ENCODE assay signal across 21 mouse cellular contexts in genomic region chr15:86295722-86296288, GRCm38 (mm10).
A peak's percentile ranks its signal among the peaks of the same experiment; 100 is the strongest.
DNase-seq lines count a peak whose midpoint lies in the region; ATAC-seq and TF ChIP-seq lines count a peak whose summit lies in the region.
"Had no signal": no experiment of that assay in that cellular context is flagged by ENCODE, and none has a peak within 500 bp of the region (broad histone marks: within the 10 kb centered on the region; RNA-seq: fewer than 3 reads in every experiment).

No protein-coding gene starts in this region.

- DNase-seq in forebrain, embryonic 10.5 days (ENCODE audit: extremely low spot score, low spot score), result no peak
- DNase-seq in midbrain, embryonic 10.5 days (ENCODE audit: low spot score), result no peak
- DNase-seq in brain, embryonic 14.5 days (ENCODE audit: low read depth), result peak; percentile 83
- DNase-seq in forebrain, postnatal 0 days, result no peak
- no peak for DNase-seq in lung, postnatal 0 days (ENCODE audit: low spot score)
- DNase-seq: adrenal gland, postnatal 14 days; cerebellum, adult 18-20 months; cerebellum, adult 9-11 months; cerebellum, postnatal 36 days; gastrocnemius, postnatal 10 days; heart, adult 2 months had no signal

- peak; percentile 76 for ATAC-seq in forebrain, embryonic 15.5 days (replicated peaks)
- no peak for ATAC-seq in midbrain, embryonic 13.5 days
- ATAC-seq in forebrain, postnatal 0 days, result peak; percentile 65; the same call in 1 of the 2 replicates
- ATAC-seq in lung, postnatal 0 days, result no peak
- ATAC-seq: activated CD4-positive, CD25-positive, alpha-beta regulatory T cell, adult 4 months; intestine, embryonic 16.5 days; Patski had no signal

- no peak overlapping the region for H3K4me3 ChIP-seq in forebrain, embryonic 15.5 days
- H3K4me3 ChIP-seq in forebrain, embryonic 10.5 days, result no peak overlapping the region
- no peak overlapping the region for H3K4me3 ChIP-seq in midbrain, embryonic 13.5 days (replicated peaks)
- no peak overlapping the region for H3K4me3 ChIP-seq in midbrain, embryonic 10.5 days
- no peak overlapping the region for H3K4me3 ChIP-seq in forebrain, postnatal 0 days (ENCODE audit: low read depth, low read length)
- H3K4me3 ChIP-seq in lung, postnatal 0 days (ENCODE audit: low read depth, low read length), result no peak overlapping the region
- H3K4me3 ChIP-seq: embryonic facial prominence, embryonic 13.5 days; heart, adult 2 months; heart, embryonic 15.5 days; hindbrain, embryonic 10.5 days had no signal

- H3K9me3 ChIP-seq in forebrain, embryonic 15.5 days, result no peaks in the 10 kb centered on the region
- no peaks in the 10 kb centered on the region for H3K9me3 ChIP-seq in forebrain, embryonic 10.5 days
- no peaks in the 10 kb centered on the region for H3K9me3 ChIP-seq in midbrain, embryonic 13.5 days
- H3K9me3 ChIP-seq in midbrain, embryonic 10.5 days (replicated peaks), result no peaks in the 10 kb centered on the region
- no peaks in the 10 kb centered on the region for H3K9me3 ChIP-seq in forebrain, postnatal 0 days (ENCODE audit: low read length)
- no peaks in the 10 kb centered on the region for H3K9me3 ChIP-seq in lung, postnatal 0 days (ENCODE audit: low read length)
- H3K9me3 ChIP-seq: embryonic facial prominence, embryonic 13.5 days; heart, embryonic 15.5 days; hindbrain, embryonic 10.5 days had no signal

- no peak overlapping the region for H3K9ac ChIP-seq in forebrain, embryonic 15.5 days (replicated peaks)
- H3K9ac ChIP-seq in midbrain, embryonic 13.5 days (replicated peaks), result no peak overlapping the region; the same call in 1 of the 2 replicates
- no peak overlapping the region for H3K9ac ChIP-seq in forebrain, postnatal 0 days
- H3K9ac ChIP-seq in lung, postnatal 0 days (replicated peaks; ENCODE audit: low read depth), result no peak overlapping the region
- H3K9ac ChIP-seq: embryonic facial prominence, embryonic 13.5 days; heart, embryonic 15.5 days had no signal

- no peak for TF ChIP-seq CTCF in brain, embryonic 14.5 days (IDR thresholded peaks at IDR 0.05; ENCODE audit: borderline replicate concordance, extremely low read depth, insufficient read depth, insufficient read length)
- no peak for TF ChIP-seq CTCF in forebrain, postnatal 0 days (IDR thresholded peaks at IDR 0.05; ENCODE audit: low read depth)
- no peak for TF ChIP-seq CTCF in lung, postnatal 0 days (IDR thresholded peaks at IDR 0.05)

- WGBS in forebrain, embryonic 15.5 days, result 57% methylated on average over 4 of the region's 4 CpGs
- 85% methylated on average over 4 of the region's 4 CpGs for WGBS in forebrain, embryonic 10.5 days
- 69% methylated on average over 4 of the region's 4 CpGs for WGBS in midbrain, embryonic 13.5 days
- 90% methylated on average over 4 of the region's 4 CpGs for WGBS in midbrain, embryonic 10.5 days
- WGBS in forebrain, postnatal 0 days, result 36% methylated on average over 4 of the region's 4 CpGs
- WGBS in lung, postnatal 0 days, result 74% methylated on average over 4 of the region's 4 CpGs

- H3K27me3 ChIP-seq in forebrain, embryonic 15.5 days, result no peaks in the 10 kb centered on the region
- no peaks in the 10 kb centered on the region for H3K27me3 ChIP-seq in forebrain, embryonic 10.5 days (ENCODE audit: poor library complexity, severe bottlenecking)
- H3K27me3 ChIP-seq in midbrain, embryonic 13.5 days, result peaks cover 4% of the 10 kb centered on the region; the same call in 1 of the 2 replicates
- peaks cover 8% of the 10 kb centered on the region; the same call in 1 of the 2 replicates for H3K27me3 ChIP-seq in midbrain, embryonic 10.5 days (ENCODE audit: low read depth, poor library complexity, severe bottlenecking)
- no peaks in the 10 kb centered on the region for H3K27me3 ChIP-seq in forebrain, postnatal 0 days (ENCODE audit: insufficient read depth, low read length)
- no peaks in the 10 kb centered on the region for H3K27me3 ChIP-seq in lung, postnatal 0 days (replicated peaks; ENCODE audit: insufficient read depth, low read length)
- H3K27me3 ChIP-seq: CH12.LX; embryonic facial prominence, embryonic 13.5 days; heart, embryonic 15.5 days; Patski had no signal

- H3K4me1 ChIP-seq in forebrain, embryonic 15.5 days, result peaks cover 28% of the 10 kb centered on the region
- peaks cover 17% of the 10 kb centered on the region for H3K4me1 ChIP-seq in forebrain, embryonic 10.5 days
- H3K4me1 ChIP-seq in midbrain, embryonic 13.5 days (replicated peaks), result peaks cover 25% of the 10 kb centered on the region
- H3K4me1 ChIP-seq in midbrain, embryonic 10.5 days, result peaks cover 31% of the 10 kb centered on the region
- peaks cover 7% of the 10 kb centered on the region; the same call in 1 of the 2 replicates for H3K4me1 ChIP-seq in forebrain, postnatal 0 days (ENCODE audit: insufficient read depth)
- H3K4me1 ChIP-seq in lung, postnatal 0 days (ENCODE audit: insufficient read depth, low read depth, low read length), result no peaks in the 10 kb centered on the region
- H3K4me1 ChIP-seq: embryonic facial prominence, embryonic 13.5 days; heart, embryonic 15.5 days had no signal

- TF ChIP-seq POLR2A in brain, embryonic 14.5 days (IDR thresholded peaks at IDR 0.05; ENCODE audit: borderline replicate concordance, extremely low read depth, insufficient read depth, insufficient read length, poor library complexity, severe bottlenecking), result no peak

- H3K4me2 ChIP-seq in forebrain, embryonic 15.5 days (replicated peaks), result no peak overlapping the region
- H3K4me2 ChIP-seq in midbrain, embryonic 13.5 days (replicated peaks), result no peak overlapping the region
- H3K4me2 ChIP-seq in forebrain, postnatal 0 days (ENCODE audit: low read depth), result no peak overlapping the region
- no peak overlapping the region for H3K4me2 ChIP-seq in lung, postnatal 0 days (replicated peaks; ENCODE audit: low read depth, low read length)
- H3K4me2 ChIP-seq: embryonic facial prominence, embryonic 13.5 days; heart, embryonic 11.5 days; heart, embryonic 15.5 days had no signal

- peak overlapping the region; percentile 51 for H3K27ac ChIP-seq in forebrain, embryonic 15.5 days (replicated peaks)
- H3K27ac ChIP-seq in forebrain, embryonic 10.5 days, result no peak overlapping the region
- peak overlapping the region; percentile 44; the same call in 1 of the 2 replicates for H3K27ac ChIP-seq in midbrain, embryonic 13.5 days
- no peak overlapping the region for H3K27ac ChIP-seq in midbrain, embryonic 10.5 days (replicated peaks)
- no peak overlapping the region for H3K27ac ChIP-seq in forebrain, postnatal 0 days (ENCODE audit: low read depth, low read length)
- H3K27ac ChIP-seq in lung, postnatal 0 days (ENCODE audit: low read length), result no peak overlapping the region
- H3K27ac ChIP-seq: embryonic facial prominence, embryonic 13.5 days; heart, adult 2 months; heart, embryonic 15.5 days; hindbrain, embryonic 10.5 days had no signal

- TF ChIP-seq EP300 in lung, postnatal 0 days (IDR thresholded peaks at IDR 0.05), result no peak

- H3K36me3 ChIP-seq in forebrain, embryonic 15.5 days, result no peaks in the 10 kb centered on the region
- no peaks in the 10 kb centered on the region; the same call in 1 of the 2 replicates for H3K36me3 ChIP-seq in forebrain, embryonic 10.5 days (replicated peaks)
- H3K36me3 ChIP-seq in midbrain, embryonic 13.5 days, result 0 out of 2 replicates have a peak, but pooled peaks cover 1% of the 10 kb centered on the region
- no peaks in the 10 kb centered on the region for H3K36me3 ChIP-seq in midbrain, embryonic 10.5 days
- H3K36me3 ChIP-seq in forebrain, postnatal 0 days (ENCODE audit: insufficient read depth), result no peaks in the 10 kb centered on the region
- no peaks in the 10 kb centered on the region for H3K36me3 ChIP-seq in lung, postnatal 0 days (ENCODE audit: insufficient read depth, low read length)
- H3K36me3 ChIP-seq: embryonic facial prominence, embryonic 13.5 days; heart, embryonic 15.5 days; hindbrain, embryonic 10.5 days had no signal

Comparison
In these comparisons a context has a peak if more than half of its experiments do, and no peak if none do; other contexts are left out.
1. H3K27ac ChIP-seq: peak in forebrain, embryonic 15.5 days (single experiment) and midbrain, embryonic 13.5 days (single experiment); none in forebrain, embryonic 10.5 days (single experiment), midbrain, embryonic 10.5 days (single experiment), forebrain, postnatal 0 days (single experiment) and lung, postnatal 0 days (single experiment).
2. ATAC-seq: peak in forebrain, embryonic 15.5 days (single experiment) and forebrain, postnatal 0 days (single experiment); none in midbrain, embryonic 13.5 days (single experiment) and lung, postnatal 0 days (single experiment).